Mouse (Mus musculus) midbrain, embryonic 16.5 days (tissue): ENCODE data around the gene Hspb11. TPM values are rescaled to one million over a fixed set of nuclear protein-coding genes. Genes with fewer than 3 reads are reported as not detected.

ENCODE experiments used
- ATAC-seq: fragments of 200-750 bp; cut with Nextera tagmentation; 2 replicates; pipeline ENCODE4 v1.8.0; 2017; ENCODE audit warnings: moderate TSS enrichment
- H3K27ac ChIP-seq: fragments of 300-500 bp; sonication (generic); 2 replicates; pipeline ENCODE4 v1.5.1; 2014; ENCODE audit warnings: mild to moderate bottlenecking, low read length, mixed read lengths
- H3K27me3 ChIP-seq: fragments of 300-500 bp; sonication (generic); 2 replicates; pipeline ENCODE4 v1.6.1; 2014; ENCODE audit warnings: low read depth, low read length, mixed read lengths; ENCODE audit not compliant: control insufficient read depth, insufficient read depth
- H3K36me3 ChIP-seq: fragments of 300-500 bp; sonication (generic); 2 replicates; pipeline ENCODE4 v1.6.1; 2014; ENCODE audit warnings: mild to moderate bottlenecking, low read length, moderate library complexity, mixed read lengths; ENCODE audit not compliant: control insufficient read depth, insufficient read depth
- H3K4me1 ChIP-seq: fragments of 300-500 bp; sonication (generic); 2 replicates; pipeline ENCODE4 v1.6.1; 2014; ENCODE audit warnings: mild to moderate bottlenecking, low read length, mixed read lengths; ENCODE audit not compliant: control insufficient read depth, insufficient read depth
- H3K4me2 ChIP-seq: fragments of 300-500 bp; sonication (generic); 2 replicates; pipeline ENCODE4 v1.6.1; 2014; ENCODE audit warnings: mild to moderate bottlenecking, low read length, mixed read lengths
- H3K4me3 ChIP-seq: fragments of 300-500 bp; sonication (generic); 2 replicates; pipeline ENCODE4 v1.5.1; 2014; ENCODE audit warnings: low read depth, mild to moderate bottlenecking, low read length, moderate library complexity, mixed read lengths
- H3K9ac ChIP-seq: fragments of 300-500 bp; sonication (generic); 2 replicates; pipeline ENCODE4 v1.6.1; 2014; ENCODE audit warnings: low read depth, low read length, mixed read lengths
- H3K9me3 ChIP-seq: fragments of 300-500 bp; sonication (generic); replicated peaks from 2 replicates; pipeline ENCODE4 v1.6.1; 2014; ENCODE audit warnings: mild to moderate bottlenecking, low read length, mixed read lengths; ENCODE audit not compliant: control insufficient read depth, poor library complexity, severe bottlenecking
- WGBS: fragments of 180-500 bp; shearing (Covaris S2); extraction: QIAGEN DNeasy Blood & Tissue Kit; methylation state at CpG from one replicate; pipeline ENCODE4 v1.1.7; 2014; 5-methylcytosine and 5-hydroxymethylcytosine counted together
- polyA plus RNA-seq: library from polyadenylated mRNA; unstranded; fragments of >200 nt; fragmentation: Nextera tagmentation; extraction: Ambion mirVana; gene quantifications from 2 replicates; pipeline ENCODE4 v1.2.1, GENCODE M21; 2015

Gene Hspb11
- polyA plus RNA-seq, 1 experiment from 2014 or later = 35.6 TPM

- no peaks in the 10 kb centered on the region for H3K4me1 ChIP-seq
- H3K9ac ChIP-seq = no peak overlapping the region
- H3K9me3 ChIP-seq = no peaks in the 10 kb centered on the region
- H3K27ac ChIP-seq = no peak overlapping the region
- H3K4me2 ChIP-seq = no peak overlapping the region
- 92% methylated on average over 5 of the region's 5 CpGs for WGBS
- no peak for ATAC-seq
- no peak overlapping the region for H3K4me3 ChIP-seq
- H3K27me3 ChIP-seq = no peaks in the 10 kb centered on the region
- no peaks in the 10 kb centered on the region for H3K36me3 ChIP-seq
Measured at GRCm38 (mm10) chr4:107221524-107221923, 31.9 kb upstream of the Hspb11 start.

- no peak overlapping the region for H3K4me3 ChIP-seq
- H3K9me3 ChIP-seq = no peaks in the 10 kb centered on the region
- H3K9ac ChIP-seq = no peak overlapping the region
- H3K4me1 ChIP-seq = no peaks in the 10 kb centered on the region
- H3K36me3 ChIP-seq = no peaks in the 10 kb centered on the region
- H3K27ac ChIP-seq = no peak overlapping the region
- H3K4me2 ChIP-seq = no peak overlapping the region
- WGBS = 83% methylated on average over 11 of the region's 11 CpGs
- ATAC-seq = no peak
- no peaks in the 10 kb centered on the region for H3K27me3 ChIP-seq
Measured at GRCm38 (mm10) chr4:107223225-107224204, 29.9 kb upstream of the Hspb11 start.

- Histone ChIP-seq H3K36me3 (no peaks in the 10 kb centered on the region), H3K9me3 (no peaks in the 10 kb centered on the region), H3K9ac (no peak overlapping the region), H3K4me2 (no peak overlapping the region), H3K27ac (no peak overlapping the region), H3K27me3 (no peaks in the 10 kb centered on the region), H3K4me1 (no peaks in the 10 kb centered on the region), H3K4me3 (no peak overlapping the region)
- 90% methylated on average over 2 of the region's 2 CpGs for WGBS
- no peak for ATAC-seq
Measured at GRCm38 (mm10) chr4:107226313-107226712, 27.1 kb upstream of the Hspb11 start.

GRCm38 (mm10) chr4:107232219-107232618, 21.2 kb upstream of the Hspb11 start:
- Histone ChIP-seq H3K36me3 (peaks cover 16% of the 10 kb centered on the region), H3K9ac (no peak overlapping the region), H3K4me3 (no peak overlapping the region), H3K27ac (no peak overlapping the region), H3K4me2 (no peak overlapping the region), H3K9me3 (no peaks in the 10 kb centered on the region), H3K27me3 (no peaks in the 10 kb centered on the region), H3K4me1 (no peaks in the 10 kb centered on the region)
- ATAC-seq = no peak
- WGBS = 33% methylated on average over 3 of the region's 3 CpGs

- Histone ChIP-seq H3K36me3 (peaks cover 42% of the 10 kb centered on the region), H3K4me2 (no peak overlapping the region), H3K4me3 (no peak overlapping the region), H3K9ac (no peak overlapping the region), H3K4me1 (no peaks in the 10 kb centered on the region), H3K9me3 (no peaks in the 10 kb centered on the region), H3K27ac (no peak overlapping the region), H3K27me3 (no peaks in the 10 kb centered on the region)
- ATAC-seq = no peak
- WGBS = 94% methylated on average over 2 of the region's 2 CpGs
Measured at GRCm38 (mm10) chr4:107238253-107238652, 15.1 kb upstream of the Hspb11 start.

- H3K4me3 ChIP-seq = no peak overlapping the region
- H3K9ac ChIP-seq = no peak overlapping the region
- 93% methylated on average over 6 of the region's 6 CpGs for WGBS
- H3K9me3 ChIP-seq = no peaks in the 10 kb centered on the region
- H3K4me1 ChIP-seq = no peaks in the 10 kb centered on the region
- no peak overlapping the region for H3K4me2 ChIP-seq
- peaks cover 37% of the 10 kb centered on the region for H3K36me3 ChIP-seq
- H3K27me3 ChIP-seq = no peaks in the 10 kb centered on the region
- no peak for ATAC-seq
- no peak overlapping the region for H3K27ac ChIP-seq
Measured at GRCm38 (mm10) chr4:107240196-107240595, 13.2 kb upstream of the Hspb11 start.

GRCm38 (mm10) chr4:107243365-107244333, 9.7 kb upstream of the Hspb11 start:
- ATAC-seq = no peak
- Histone ChIP-seq H3K4me2 (no peak overlapping the region), H3K27ac (no peak overlapping the region), H3K4me1 (no peaks in the 10 kb centered on the region), H3K36me3 (peaks cover 26% of the 10 kb centered on the region), H3K27me3 (no peaks in the 10 kb centered on the region), H3K4me3 (no peak overlapping the region), H3K9ac (no peak overlapping the region), H3K9me3 (no peaks in the 10 kb centered on the region)
- 50% methylated on average over 6 of the region's 6 CpGs for WGBS

- Histone ChIP-seq H3K27ac (no peak overlapping the region), H3K9me3 (no peaks in the 10 kb centered on the region)
Measured at GRCm38 (mm10) chr4:107245368-107245767, 8.0 kb upstream of the Hspb11 start.

More at GRCm38 (mm10) chr4:107245368-107245767, 8.0 kb upstream of the Hspb11 start:
- no peak overlapping the region for H3K9ac ChIP-seq
- H3K4me3 ChIP-seq = no peak overlapping the region
- no peak overlapping the region for H3K4me2 ChIP-seq
- peaks cover 15% of the 10 kb centered on the region for H3K36me3 ChIP-seq
- no peak for ATAC-seq
- WGBS = 49% methylated on average over 2 of the region's 2 CpGs
- H3K4me1 ChIP-seq = 0 out of 2 replicates have a peak, but pooled peaks cover 3% of the 10 kb centered on the region
- no peaks in the 10 kb centered on the region for H3K27me3 ChIP-seq
